Mouse (Mus musculus) skeletal muscle tissue, adult 2 months (tissue): Measurements from ENCODE around the gene Cpeb4.
"Not testable (repeated sequence)": the region's sequence is repeated elsewhere in the genome, so short reads cannot be mapped to it uniquely, and the experiment has no call there.

ENCODE experiments used
- DNase-seq: peaks from one replicate; pipeline ENCODE4 v3.0.0-alpha.2; 2012; ENCODE audit warnings: low read depth, low spot score

Cpeb4 gene

DNA sequence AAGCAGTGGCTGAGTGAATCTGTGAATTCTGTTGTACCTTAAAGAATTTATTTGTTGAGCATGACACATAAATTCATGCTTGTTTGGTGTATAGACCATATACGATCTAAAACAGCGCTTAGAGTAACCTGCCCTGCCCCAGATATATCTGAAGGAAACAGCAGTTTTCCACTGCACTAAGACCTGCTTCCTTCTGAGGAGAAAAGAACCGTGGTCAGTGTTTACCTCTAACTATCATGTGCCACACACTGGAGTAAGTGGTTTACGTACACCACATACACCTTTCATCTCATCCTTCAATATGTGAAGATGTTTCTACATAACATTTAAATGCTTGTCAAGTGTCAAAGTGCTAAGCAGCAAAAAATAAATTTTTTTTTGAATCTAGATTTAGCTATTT is 102.1 kb downstream of the Cpeb4 start:
- no peak for DNase-seq

GRCm38 (mm10) chr11:31974826-31975225 is 102.8 kb downstream of the Cpeb4 start:
- no peak for DNase-seq

DNA sequence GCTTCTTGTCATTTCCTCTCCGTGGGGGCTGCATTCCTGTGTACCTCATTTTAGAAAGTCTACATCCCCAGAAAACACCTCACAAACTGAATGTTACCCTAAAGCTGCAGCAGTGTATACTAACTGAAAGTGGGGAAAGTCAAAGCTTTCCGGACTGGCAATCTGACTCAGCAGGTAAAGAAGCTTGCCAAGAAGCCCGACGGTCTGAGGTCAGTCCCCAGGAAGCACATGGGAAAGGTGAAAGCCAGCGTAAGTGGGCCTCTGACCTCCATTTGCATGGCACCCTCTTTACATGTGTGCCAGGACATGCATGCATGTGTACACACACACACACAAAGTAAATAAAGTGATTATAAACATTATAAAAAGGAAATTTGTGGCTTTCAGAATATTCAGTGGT is 103.7 kb downstream of the Cpeb4 start:
- no peak for DNase-seq

DNA sequence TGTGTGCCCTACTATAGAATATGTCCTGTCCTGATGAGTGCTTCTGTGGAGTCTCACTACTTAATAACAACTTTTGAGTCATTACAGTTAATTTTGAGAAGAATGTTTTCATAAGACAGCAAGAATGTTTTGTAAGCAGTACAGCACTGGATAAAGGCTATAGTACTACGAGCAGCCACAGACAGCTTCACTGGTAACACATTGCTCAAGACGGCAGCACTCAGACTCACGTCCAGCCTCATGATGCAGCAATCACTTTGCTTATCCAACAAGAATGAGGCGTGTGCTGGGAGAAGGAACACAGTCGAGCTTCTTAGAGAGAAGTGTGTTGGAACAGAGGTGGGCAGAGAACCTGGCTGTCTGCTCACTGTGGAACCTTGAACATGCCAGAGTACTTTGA is 104.1 kb downstream of the Cpeb4 start:
- no peak for DNase-seq

GRCm38 (mm10) chr11:31980089-31980488 is 108.1 kb downstream of the Cpeb4 start:
- not testable (repeated sequence) for DNase-seq

DNA sequence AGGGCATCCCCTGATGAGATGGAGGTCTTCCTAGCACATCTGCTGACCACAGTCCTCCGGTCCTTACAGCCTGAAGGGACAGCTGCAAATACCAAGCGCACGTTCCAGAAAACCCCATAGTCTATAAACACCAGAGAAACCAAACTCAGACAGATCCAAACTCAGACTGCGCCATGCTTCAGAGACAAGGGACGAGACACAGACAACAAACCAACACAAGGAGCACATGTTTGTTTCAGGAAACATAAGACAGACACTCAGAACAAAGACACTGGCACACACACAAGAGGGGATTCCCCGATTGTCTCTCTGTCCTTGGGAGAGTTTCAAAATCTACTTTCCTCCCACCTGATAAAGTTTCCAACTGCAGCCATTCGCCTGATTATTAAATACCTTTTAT is 109.8 kb downstream of the Cpeb4 start:
- no peak for DNase-seq

GRCm38 (mm10) chr11:31982247-31982943 is 110.4 kb downstream of the Cpeb4 start:
- DNase-seq = not testable (repeated sequence)

DNA sequence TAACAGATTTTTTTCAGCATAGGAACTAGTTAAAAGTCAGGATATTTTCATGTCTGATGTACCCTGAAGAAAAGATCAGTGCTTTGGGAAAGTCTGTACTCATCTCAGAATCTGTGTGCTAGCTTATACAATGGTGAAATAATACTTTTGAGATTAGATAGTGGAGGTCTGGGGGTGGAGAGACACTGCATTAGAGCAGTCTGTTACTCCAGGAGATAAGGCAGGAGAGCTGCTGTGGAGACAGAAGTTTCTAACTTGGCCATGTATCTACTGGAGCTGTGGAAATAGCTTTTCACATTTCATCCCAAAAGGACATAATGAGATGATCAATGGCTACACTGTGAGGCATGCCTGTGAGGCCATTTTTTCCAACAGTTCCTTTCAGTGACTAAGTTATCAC is 111.2 kb downstream of the Cpeb4 start:
- no peak for DNase-seq

DNA sequence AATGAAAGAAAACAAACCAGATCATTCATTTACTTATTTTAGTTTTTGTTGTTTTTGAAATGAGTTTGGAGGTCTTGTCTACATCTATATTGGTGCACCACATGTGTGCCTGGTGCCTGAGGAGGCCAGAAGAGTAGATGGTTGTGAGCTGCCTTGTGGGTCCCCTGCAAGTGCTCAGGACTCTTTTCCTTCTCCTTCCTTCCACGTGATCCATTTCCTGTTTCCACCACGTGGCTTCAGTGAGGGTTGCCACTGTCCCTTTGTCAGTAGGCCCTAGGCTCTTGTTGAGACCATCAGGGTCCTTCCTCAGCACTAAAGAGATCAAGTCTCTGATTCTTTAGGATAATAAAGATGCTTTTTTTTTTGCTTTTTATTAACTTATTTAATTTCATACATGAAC is 112.8 kb downstream of the Cpeb4 start:
- DNase-seq = no peak
